Mouse (Mus musculus) c-Kit-positive CD71-positive TER-119-negative erythroid progenitor cells, embryonic 14.5 days (primary cell): ENCODE results near the gene Gatad2b.
"Not testable (repeated sequence)": the region's sequence is repeated elsewhere in the genome, so short reads cannot be mapped to it uniquely, and the experiment has no call there.

Experiments
- DNase-seq: peaks from one replicate; pipeline ENCODE4 v3.0.0-alpha.2; 2013; ENCODE audit warnings: low read depth

Gene Gatad2b

DNA sequence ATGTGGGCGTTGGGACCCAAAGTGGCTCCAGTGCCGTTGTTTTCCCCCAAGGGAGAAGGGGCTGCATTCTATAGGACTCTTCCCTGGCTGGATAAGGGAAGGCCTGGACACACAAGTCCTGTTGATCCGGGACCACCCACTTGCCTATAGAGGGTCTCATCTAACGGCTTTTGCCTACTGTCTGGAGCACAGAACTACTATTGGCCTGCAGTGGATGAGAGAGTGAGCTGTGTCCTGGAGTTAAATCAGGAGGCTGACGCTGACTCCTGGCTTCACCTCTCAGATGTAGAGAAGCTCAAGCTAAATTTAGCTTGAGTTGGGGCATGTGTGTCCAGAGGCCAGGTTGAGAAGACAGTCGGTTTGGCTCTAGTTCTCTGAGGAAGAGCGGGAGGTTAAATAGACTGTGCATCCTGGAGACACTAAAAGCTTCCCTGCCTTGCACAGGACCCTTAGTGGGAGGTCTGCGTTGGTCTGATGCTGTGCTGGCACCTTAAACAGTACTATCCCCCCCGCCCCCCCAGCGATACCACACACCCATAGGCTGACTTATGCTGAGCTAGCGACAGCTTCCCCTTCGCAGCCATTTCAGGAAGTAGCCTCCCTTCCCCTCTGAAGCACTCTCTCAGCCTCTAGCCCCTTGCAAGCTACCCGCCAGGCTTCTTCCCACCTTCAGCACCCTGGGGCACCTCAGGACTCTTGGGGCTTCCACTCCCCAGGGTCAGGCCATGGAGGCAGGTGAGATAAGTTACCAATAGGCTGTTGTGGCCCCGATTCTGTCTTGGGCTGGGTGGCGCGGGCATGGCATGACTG, 26.8 kb upstream of the Gatad2b start:
- DNase-seq, result no peak

DNA sequence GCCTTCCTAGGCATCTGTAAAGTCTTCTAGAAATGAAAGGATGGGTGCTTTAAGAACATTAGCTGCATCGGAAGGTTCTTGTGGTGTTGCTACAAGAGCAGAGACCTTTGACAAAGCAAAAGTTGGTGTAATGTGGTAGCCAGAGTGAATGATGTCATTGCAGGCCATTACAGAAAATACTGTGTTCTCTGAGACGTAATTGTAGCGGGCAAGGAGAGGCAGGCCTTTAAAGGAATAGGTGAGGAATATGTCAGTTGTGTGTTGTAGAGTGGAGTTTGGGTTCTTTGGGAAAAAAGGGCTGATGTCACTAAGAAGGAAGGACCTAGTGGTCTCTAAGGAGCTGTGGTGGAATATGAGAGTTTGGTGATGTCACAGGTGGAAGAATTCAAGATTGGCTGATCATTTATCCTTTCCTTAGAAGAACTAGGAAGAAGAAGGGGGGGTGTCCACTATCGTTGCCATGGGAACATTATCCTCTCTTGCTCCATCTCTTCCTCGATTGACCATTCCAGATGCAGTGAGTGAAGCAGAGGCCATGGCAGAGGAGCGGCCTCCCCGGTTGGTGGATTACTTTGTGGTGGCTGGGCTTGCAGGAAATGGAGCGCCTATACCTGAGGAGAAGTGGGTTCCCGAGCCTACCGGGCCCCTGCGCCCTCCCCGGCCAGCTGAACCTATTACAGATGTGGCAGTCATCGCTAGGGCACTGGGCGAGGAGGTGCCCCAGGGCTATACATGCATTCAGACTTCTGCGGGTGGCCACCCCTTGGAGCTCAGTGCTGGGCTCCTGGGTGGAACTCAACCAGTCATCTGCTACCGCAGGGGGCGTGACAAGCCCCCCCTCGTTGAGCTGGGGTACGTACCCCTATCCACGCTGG, 25.8 kb upstream of the Gatad2b start:
- DNase-seq, result no peak

GRCm38 (mm10) chr3:90268190-90268589, 24.8 kb upstream of the Gatad2b start:
- DNase-seq, result no peak

- no peak for DNase-seq
These were observed 24.0 kb upstream of the Gatad2b start for GRCm38 (mm10) chr3:90268971-90269370.

GRCm38 (mm10) chr3:90270784-90271183, 22.2 kb upstream of the Gatad2b start:
- DNase-seq, result no peak

GRCm38 (mm10) chr3:90272170-90272569, 20.8 kb upstream of the Gatad2b start:
- DNase-seq, result no peak

- no peak for DNase-seq
These were observed 19.1 kb upstream of the Gatad2b start for GRCm38 (mm10) chr3:90273855-90274254.

DNA sequence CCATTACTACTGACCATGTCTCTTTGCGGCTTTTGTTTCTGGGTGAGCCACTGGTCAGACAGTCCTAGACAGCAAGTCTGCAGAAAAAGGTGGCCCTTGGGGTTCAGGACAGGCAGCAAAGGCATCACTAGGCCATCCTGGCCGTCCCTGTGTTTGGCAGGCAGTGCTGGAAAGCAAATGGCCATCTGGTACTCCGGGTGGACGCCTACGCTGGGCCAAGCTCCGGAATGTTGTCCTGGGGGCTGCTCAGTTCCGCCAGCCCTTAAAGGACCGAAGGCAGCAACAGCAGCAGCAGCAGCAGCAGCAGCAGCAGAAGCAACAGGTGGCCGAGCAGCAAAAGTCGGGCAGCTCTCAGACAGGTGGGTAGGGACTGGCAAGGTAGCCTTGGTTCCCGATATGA, 17.7 kb upstream of the Gatad2b start:
- no peak for DNase-seq

GRCm38 (mm10) chr3:90276858-90277257, 16.1 kb upstream of the Gatad2b start:
- DNase-seq, result no peak

- DNase-seq, result no peak
These were observed 15.2 kb upstream of the Gatad2b start for GRCm38 (mm10) chr3:90277793-90278192.

DNA sequence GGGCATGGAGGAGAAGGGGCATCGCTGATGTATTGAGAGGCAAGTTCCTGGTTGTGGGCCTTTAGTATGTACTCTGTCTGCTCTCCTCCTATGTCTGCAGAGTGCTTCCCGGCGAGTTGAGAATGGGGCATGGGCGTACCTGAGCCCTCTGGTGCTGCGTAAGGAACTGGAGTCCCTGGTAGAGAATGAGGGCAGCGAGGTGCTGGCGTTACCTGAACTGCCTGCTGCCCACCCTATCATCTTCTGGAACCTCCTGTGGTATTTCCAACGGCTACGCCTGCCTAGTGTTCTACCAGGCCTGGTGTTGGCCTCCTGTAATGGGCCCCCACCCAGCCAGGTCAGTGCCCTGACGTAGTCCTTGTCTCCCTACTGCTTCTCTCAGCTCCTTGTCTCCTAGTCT, 14.8 kb upstream of the Gatad2b start:
- DNase-seq, result no peak

DNA sequence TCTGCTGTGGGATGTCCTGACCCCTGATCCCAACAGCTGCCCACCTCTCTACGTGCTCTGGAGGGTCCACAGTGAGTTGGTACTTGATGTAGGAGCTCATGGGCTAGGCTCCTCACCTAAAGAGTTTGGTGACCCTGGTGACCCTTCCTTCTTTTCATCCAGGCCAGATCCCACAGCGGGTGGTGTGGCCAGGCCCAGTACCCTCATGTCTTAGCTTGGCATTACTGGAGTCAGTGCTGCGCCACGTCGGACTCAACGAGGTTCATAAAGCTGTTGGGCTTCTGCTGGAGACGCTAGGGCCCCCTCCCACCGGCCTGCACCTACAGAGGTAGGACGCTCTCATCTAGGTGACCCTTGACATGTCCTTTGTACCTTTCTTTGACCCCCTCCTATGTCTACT, 13.8 kb upstream of the Gatad2b start:
- no peak for DNase-seq

- DNase-seq, result no peak
These were observed 13.2 kb upstream of the Gatad2b start for GRCm38 (mm10) chr3:90279743-90280142.

- DNase-seq, result no peak
These were observed 12.3 kb upstream of the Gatad2b start for GRCm38 (mm10) chr3:90280708-90281107.

DNA sequence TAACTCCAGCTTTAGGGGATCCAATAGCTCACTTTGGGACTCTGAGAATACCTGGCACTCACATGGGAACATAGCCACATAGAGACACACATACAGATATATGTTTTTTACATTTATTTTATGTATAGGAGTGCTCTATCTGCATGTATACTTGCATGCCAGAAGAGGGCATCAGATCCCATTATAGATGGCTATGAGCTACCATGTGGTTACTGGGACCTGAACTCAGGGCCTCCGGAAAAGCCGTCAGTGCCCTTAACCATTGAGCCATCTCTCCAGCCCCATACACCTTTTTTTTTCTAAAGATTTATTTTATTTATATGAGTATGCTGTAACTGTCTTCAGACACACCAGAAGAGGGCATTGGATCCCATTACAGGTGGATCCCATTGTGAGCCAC, 8.8 kb upstream of the Gatad2b start:
- DNase-seq, result no peak

- DNase-seq, result not testable (repeated sequence)
These were observed 3.6 kb upstream of the Gatad2b start for GRCm38 (mm10) chr3:90289403-90289802.

DNA sequence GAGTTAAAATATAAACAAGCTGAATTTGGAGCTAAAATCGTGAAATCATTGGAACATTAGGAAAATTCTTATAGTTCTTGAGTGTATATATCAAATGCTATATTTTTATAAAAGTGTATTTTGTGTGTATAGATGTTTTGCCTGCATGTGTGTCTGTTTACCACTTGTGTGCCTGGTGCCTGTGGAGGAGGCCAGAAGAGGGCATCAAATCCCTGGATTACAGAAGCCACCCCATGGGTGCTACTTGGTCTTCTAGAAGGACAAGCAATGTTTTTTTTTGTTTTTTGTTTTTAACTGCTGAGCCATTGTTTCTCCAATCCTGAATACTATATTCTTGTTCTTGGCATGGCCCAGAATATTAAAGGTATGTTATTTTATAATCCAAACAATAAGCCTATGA, 2.4 kb upstream of the Gatad2b start:
- no peak for DNase-seq

GRCm38 (mm10) chr3:90291982-90292344, 1.0 kb upstream of the Gatad2b start:
- no peak for DNase-seq

DNA sequence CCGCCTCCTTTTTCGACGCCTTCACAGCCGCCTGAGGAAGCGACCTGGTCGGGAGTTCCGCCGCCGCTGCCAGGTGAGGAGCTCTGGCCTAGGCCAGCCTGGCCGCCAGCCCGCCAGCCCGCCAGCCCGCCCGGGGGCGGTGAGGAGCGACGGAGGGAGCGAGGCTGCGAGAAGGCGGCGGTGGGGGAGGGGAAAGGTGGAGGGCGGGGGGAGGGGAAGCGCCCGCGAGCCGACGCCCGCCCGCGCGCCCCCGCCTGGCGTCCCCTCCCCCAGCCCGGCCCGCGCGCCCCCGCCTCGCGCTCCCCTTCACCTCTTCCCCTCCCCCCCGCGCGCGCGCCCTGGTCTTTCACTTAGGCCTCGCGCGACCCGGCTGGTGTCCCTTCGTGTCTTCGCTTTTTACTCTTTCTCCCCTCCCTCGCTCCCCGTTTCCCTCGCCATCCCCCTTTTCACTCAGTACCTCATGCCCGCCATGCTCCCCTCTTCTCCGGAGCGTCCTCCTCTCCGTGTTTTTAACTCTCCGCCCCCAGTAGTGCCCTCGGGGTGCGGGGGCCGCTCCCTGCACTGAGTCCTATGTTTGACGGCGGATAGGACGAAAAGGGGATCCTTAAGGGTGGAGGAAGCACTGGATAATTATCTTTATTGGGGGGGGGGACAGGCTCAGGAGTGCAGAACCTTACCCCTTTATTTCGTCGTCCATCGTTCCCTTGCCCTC, 530 bp downstream of the Gatad2b start:
- DNase-seq, result peak; percentile 34

DNA sequence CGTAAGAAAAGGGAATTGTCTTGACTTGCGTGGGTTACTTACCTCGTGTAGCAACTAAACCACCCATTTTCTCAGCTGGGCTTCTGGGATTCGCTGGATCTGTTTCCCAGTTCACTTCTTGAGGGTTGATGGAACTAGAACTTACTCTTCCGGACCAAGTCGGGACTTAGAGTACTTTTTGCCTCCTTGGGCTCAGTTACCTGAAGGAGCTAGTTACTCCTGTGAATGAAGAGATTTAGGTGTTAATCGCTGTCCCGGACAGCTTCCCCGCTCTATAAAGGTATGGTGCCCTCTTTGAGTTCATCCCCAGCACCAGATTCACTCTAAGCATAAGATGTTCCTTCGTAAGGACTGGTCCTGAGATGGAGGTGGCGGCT, 1.1 kb downstream of the Gatad2b start:
- DNase-seq, result peak; percentile 23

- DNase-seq, result peak; percentile 24
These were observed 1.7 kb downstream of the Gatad2b start for GRCm38 (mm10) chr3:90294651-90295050.

DNA sequence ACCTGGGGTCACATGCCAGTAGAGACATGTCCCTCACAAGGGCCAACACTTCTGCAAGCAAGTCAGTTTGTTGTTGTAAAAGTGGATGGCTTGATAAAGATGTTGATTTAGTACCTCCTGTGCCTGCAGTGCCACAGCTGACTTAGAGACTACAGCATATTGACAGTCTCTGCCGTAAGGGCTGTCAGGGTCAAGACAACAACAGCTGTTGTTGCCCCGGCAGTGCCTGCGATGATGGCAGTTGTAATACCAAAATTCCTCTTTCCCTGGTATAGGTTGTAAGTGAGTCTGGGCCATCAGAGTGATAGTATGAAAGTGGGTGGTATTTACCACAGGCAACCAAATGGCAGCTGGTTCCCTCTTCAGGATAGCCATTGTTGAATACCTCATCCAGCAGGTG, 12.8 kb downstream of the Gatad2b start:
- no peak for DNase-seq

DNA sequence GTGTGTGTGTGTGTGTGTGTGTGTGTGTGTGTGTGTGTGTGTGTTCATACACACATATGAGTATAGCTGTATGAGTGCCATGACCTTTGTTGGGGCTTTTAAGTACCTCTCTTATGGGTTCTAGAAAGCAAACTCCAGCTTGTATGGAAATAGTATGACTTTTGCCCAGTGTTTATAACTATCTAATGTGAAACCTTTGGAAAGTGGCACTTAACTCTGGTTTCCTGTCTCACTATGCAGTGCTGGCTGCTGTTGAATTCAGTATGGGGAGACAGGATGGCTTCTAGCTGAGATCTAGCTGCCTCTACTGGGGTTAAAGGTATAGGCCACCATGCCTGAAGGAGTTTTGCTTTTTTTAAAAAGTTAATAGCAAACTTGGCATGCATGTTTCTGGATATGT, 16.6 kb downstream of the Gatad2b start:
- no peak for DNase-seq
